8 mouse cellular contexts compared by ENCODE assay signal in genomic region chr3:87982836-87983601, GRCm38 (mm10). TPM values are rescaled to one million over a fixed set of nuclear protein-coding genes. Genes with fewer than 3 reads are reported as not detected.
A peak's percentile ranks its signal among the peaks of the same experiment; 100 is the strongest.
DNase-seq lines count a peak whose midpoint lies in the region; ATAC-seq lines count a peak whose summit lies in the region.

No protein-coding gene starts in this region.

- no peaks in the 10 kb centered on the region for H3K36me3 ChIP-seq in forebrain, embryonic 11.5 days (ENCODE audit: control insufficient read depth, insufficient read depth, low read length)
- H3K36me3 ChIP-seq in limb, embryonic 13.5 days, result no peaks in the 10 kb centered on the region
- H3K36me3 ChIP-seq in midbrain, embryonic 16.5 days (ENCODE audit: control insufficient read depth, insufficient read depth, low read length), result no peaks in the 10 kb centered on the region

- H3K27me3 ChIP-seq in forebrain, embryonic 11.5 days (ENCODE audit: control insufficient read depth, insufficient read depth, low read length), result no peaks in the 10 kb centered on the region
- H3K27me3 ChIP-seq in limb, embryonic 13.5 days, result peaks cover 4% of the 10 kb centered on the region
- H3K27me3 ChIP-seq in midbrain, embryonic 16.5 days (ENCODE audit: control insufficient read depth, insufficient read depth, low read depth, low read length), result no peaks in the 10 kb centered on the region

- ATAC-seq in forebrain, embryonic 11.5 days (replicated peaks; ENCODE audit: low FRiP score), result peak; percentile 37
- peak; percentile 40 to 61; a peak in 3 of 4 replicates for ATAC-seq in hematopoietic stem cell, adult 5-6 weeks (replicated peaks in 1 of 2; ENCODE audit: insufficient read depth in 1 of 2, low FRiP score in 2 of 2, low TSS enrichment in 1 of 2, low read depth in 1 of 2, poor library complexity in 2 of 2, severe bottlenecking in 2 of 2)
- ATAC-seq in limb, embryonic 13.5 days (ENCODE audit: low FRiP score, low read depth), result peak; percentile 19; the same call in 1 of the 2 replicates
- no peak for ATAC-seq in midbrain, embryonic 16.5 days

- H3K27ac ChIP-seq in forebrain, embryonic 11.5 days (ENCODE audit: low read depth, low read length), result peak overlapping the region; percentile 88
- H3K27ac ChIP-seq in limb, embryonic 13.5 days, result peak overlapping the region; percentile 75
- H3K27ac ChIP-seq in midbrain, embryonic 16.5 days (ENCODE audit: low read length), result peak overlapping the region; percentile 51

- H3K4me2 ChIP-seq in forebrain, embryonic 11.5 days (ENCODE audit: low read depth, low read length, severe bottlenecking), result peak overlapping the region; percentile 36
- peak overlapping the region; percentile 49 for H3K4me2 ChIP-seq in limb, embryonic 13.5 days (replicated peaks)
- no peak overlapping the region for H3K4me2 ChIP-seq in midbrain, embryonic 16.5 days (ENCODE audit: low read length)

- DNase-seq in adrenal gland, adult (ENCODE audit: inconsistent age in 2 of 2, low spot score in 1 of 2), result peak; percentile 66 to 75
- no peak for DNase-seq in adrenal gland, postnatal 25 days
- DNase-seq in forebrain, embryonic 11.5 days (ENCODE audit: low spot score), result peak; percentile 80
- no peak for DNase-seq in left cerebral cortex, postnatal 25 days (ENCODE audit: low spot score in 2 of 2)
- DNase-seq in urinary bladder, postnatal 10 days (ENCODE audit: low spot score), result no peak

- peaks cover 55% of the 10 kb centered on the region for H3K4me1 ChIP-seq in forebrain, embryonic 11.5 days (replicated peaks; ENCODE audit: control insufficient read depth, insufficient read depth, low read length)
- H3K4me1 ChIP-seq in limb, embryonic 13.5 days, result peaks cover 56% of the 10 kb centered on the region
- H3K4me1 ChIP-seq in midbrain, embryonic 16.5 days (ENCODE audit: control insufficient read depth, insufficient read depth, low read length), result peaks cover 19% of the 10 kb centered on the region

- H3K4me3 ChIP-seq in forebrain, embryonic 11.5 days (ENCODE audit: low read depth, low read length), result no peak overlapping the region
- peak overlapping the region; percentile 17; the same call in 1 of the 2 replicates for H3K4me3 ChIP-seq in limb, embryonic 13.5 days
- no peak overlapping the region for H3K4me3 ChIP-seq in midbrain, embryonic 16.5 days (ENCODE audit: low read depth, low read length)

- WGBS in forebrain, embryonic 11.5 days, result 2% methylated on average over 13 of the region's 13 CpGs
- 10% methylated on average over 13 of the region's 13 CpGs for WGBS in limb, embryonic 13.5 days
- 8% methylated on average over 13 of the region's 13 CpGs for WGBS in midbrain, embryonic 16.5 days

- intact Hi-C loops in left cerebral cortex, postnatal 25 days (cut with DNase I), result no loop called here

- H3K9ac ChIP-seq in forebrain, embryonic 11.5 days (ENCODE audit: low read length), result peak overlapping the region; percentile 51
- H3K9ac ChIP-seq in limb, embryonic 13.5 days, result peak overlapping the region; percentile 48
- peak overlapping the region; percentile 42 for H3K9ac ChIP-seq in midbrain, embryonic 16.5 days (ENCODE audit: low read depth, low read length)

- no peaks in the 10 kb centered on the region for H3K9me3 ChIP-seq in forebrain, embryonic 11.5 days (ENCODE audit: control insufficient read depth, low read length)
- no peaks in the 10 kb centered on the region for H3K9me3 ChIP-seq in limb, embryonic 13.5 days
- no peaks in the 10 kb centered on the region for H3K9me3 ChIP-seq in midbrain, embryonic 16.5 days (replicated peaks; ENCODE audit: control insufficient read depth, low read length, poor library complexity, severe bottlenecking)

RNA-seq across cellular contexts. Expression of gene Nes, which starts 12.1 kb away (rescaled TPM):
- 8.7 and 9.3 TPM in 2 replicates for total RNA-seq in adrenal gland, postnatal 25 days (2021)
- 92.0 and 99.9 TPM in 2 replicates for polyA plus RNA-seq in forebrain, embryonic 11.5 days (2014; fragmentation: Nextera tagmentation; extraction: Ambion mirVana)
- 0.35 and 0.88 TPM in 2 replicates for total RNA-seq in hematopoietic stem cell, adult 5-6 weeks (2017)
- polyA plus RNA-seq in limb, embryonic 13.5 days (2015; fragmentation: Nextera tagmentation; extraction: Ambion mirVana), result 30.5 and 32.8 TPM in 2 replicates
- polyA plus RNA-seq in midbrain, embryonic 16.5 days (2015; fragmentation: Nextera tagmentation; extraction: Ambion mirVana), result 14.1 and 21.8 TPM in 2 replicates
- total RNA-seq in left cerebral cortex, postnatal 25 days (2021), result 1 to 10 TPM; 5.2 to 6.2 TPM

RNA-seq across cellular contexts. Expression of gene Bcan, which starts 17.0 kb away (rescaled TPM):
- 62.8 and 74.9 TPM in 2 replicates for total RNA-seq in adrenal gland, postnatal 25 days (2021)
- polyA plus RNA-seq in forebrain, embryonic 11.5 days (2014; fragmentation: Nextera tagmentation; extraction: Ambion mirVana), result 0.52 and 0.72 TPM in 2 replicates
- total RNA-seq in hematopoietic stem cell, adult 5-6 weeks (2017), result not detected in 2 replicates
- polyA plus RNA-seq in limb, embryonic 13.5 days (2015; fragmentation: Nextera tagmentation; extraction: Ambion mirVana), result 0.57 and 0.59 TPM in 2 replicates
- 51.5 and 96.9 TPM in 2 replicates for polyA plus RNA-seq in midbrain, embryonic 16.5 days (2015; fragmentation: Nextera tagmentation; extraction: Ambion mirVana)
- 100 to 1,000 TPM; 257 to 284 TPM for total RNA-seq in left cerebral cortex, postnatal 25 days (2021)

RNA-seq across cellular contexts. Expression of gene Crabp2, which starts 34.6 kb away (rescaled TPM):
- total RNA-seq in adrenal gland, postnatal 25 days (2021), result not detected in 2 replicates
- 409 and 417 TPM in 2 replicates for polyA plus RNA-seq in forebrain, embryonic 11.5 days (2014; fragmentation: Nextera tagmentation; extraction: Ambion mirVana)
- not detected in 2 replicates for total RNA-seq in hematopoietic stem cell, adult 5-6 weeks (2017)
- polyA plus RNA-seq in limb, embryonic 13.5 days (2015; fragmentation: Nextera tagmentation; extraction: Ambion mirVana), result 518 and 520 TPM in 2 replicates
- polyA plus RNA-seq in midbrain, embryonic 16.5 days (2015; fragmentation: Nextera tagmentation; extraction: Ambion mirVana), result 42.5 and 44.4 TPM in 2 replicates
- 1 to 10 TPM; 3.9 to 5.7 TPM for total RNA-seq in left cerebral cortex, postnatal 25 days (2021)

RNA-seq across cellular contexts. Expression of gene Hapln2, which starts 44.4 kb away (rescaled TPM):
- not detected in 2 replicates for total RNA-seq in adrenal gland, postnatal 25 days (2021)
- 0.27 and 0.39 TPM in 2 replicates for polyA plus RNA-seq in forebrain, embryonic 11.5 days (2014; fragmentation: Nextera tagmentation; extraction: Ambion mirVana)
- total RNA-seq in hematopoietic stem cell, adult 5-6 weeks (2017), result not detected in 2 replicates
- polyA plus RNA-seq in limb, embryonic 13.5 days (2015; fragmentation: Nextera tagmentation; extraction: Ambion mirVana), result 0.23 TPM in 1 of 2 replicates, not detected in the other
- polyA plus RNA-seq in midbrain, embryonic 16.5 days (2015; fragmentation: Nextera tagmentation; extraction: Ambion mirVana), result 0.37 and 0.74 TPM in 2 replicates
- total RNA-seq in left cerebral cortex, postnatal 25 days (2021), result 1 to 10 TPM; 7.4 to 9.6 TPM

RNA-seq across cellular contexts. Expression of gene Rrnad1, which starts 52.5 kb away (rescaled TPM):
- 17.9 and 24.1 TPM in 2 replicates for total RNA-seq in adrenal gland, postnatal 25 days (2021)
- 22.2 and 23.2 TPM in 2 replicates for polyA plus RNA-seq in forebrain, embryonic 11.5 days (2014; fragmentation: Nextera tagmentation; extraction: Ambion mirVana)
- total RNA-seq in hematopoietic stem cell, adult 5-6 weeks (2017), result 15.7 and 15.9 TPM in 2 replicates
- 22.3 and 23.6 TPM in 2 replicates for polyA plus RNA-seq in limb, embryonic 13.5 days (2015; fragmentation: Nextera tagmentation; extraction: Ambion mirVana)
- 20.5 and 23.2 TPM in 2 replicates for polyA plus RNA-seq in midbrain, embryonic 16.5 days (2015; fragmentation: Nextera tagmentation; extraction: Ambion mirVana)
- 10 to 100 TPM; 19.5 to 21.8 TPM for total RNA-seq in left cerebral cortex, postnatal 25 days (2021)

Comparison
In these comparisons a context has a peak if more than half of its experiments do, and no peak if none do; other contexts are left out.
1. DNase-seq: peak in adrenal gland, adult (2 of 2) and forebrain, embryonic 11.5 days (single experiment); none in adrenal gland, postnatal 25 days (single experiment), left cerebral cortex, postnatal 25 days (0 of 2) and urinary bladder, postnatal 10 days (single experiment).
2. RNA of gene Bcan, which starts 17.0 kb away (total RNA-seq): 257 to 284 TPM in left cerebral cortex, postnatal 25 days and 62.8 to 74.9 TPM in adrenal gland, postnatal 25 days; not detected in hematopoietic stem cell, adult 5-6 weeks; every median in the first group is over 10 times any median in the second.
3. Peak in every context shown above with its lines, with median percentiles within 50 percentile points of each other: H3K27ac ChIP-seq and H3K9ac ChIP-seq.